Mouse (Mus musculus): ENCODE measurements around the gene Dnajc21.
A peak's percentile ranks its signal among the peaks of the same experiment; 100 is the strongest.

Dnajc21 gene

DNA sequence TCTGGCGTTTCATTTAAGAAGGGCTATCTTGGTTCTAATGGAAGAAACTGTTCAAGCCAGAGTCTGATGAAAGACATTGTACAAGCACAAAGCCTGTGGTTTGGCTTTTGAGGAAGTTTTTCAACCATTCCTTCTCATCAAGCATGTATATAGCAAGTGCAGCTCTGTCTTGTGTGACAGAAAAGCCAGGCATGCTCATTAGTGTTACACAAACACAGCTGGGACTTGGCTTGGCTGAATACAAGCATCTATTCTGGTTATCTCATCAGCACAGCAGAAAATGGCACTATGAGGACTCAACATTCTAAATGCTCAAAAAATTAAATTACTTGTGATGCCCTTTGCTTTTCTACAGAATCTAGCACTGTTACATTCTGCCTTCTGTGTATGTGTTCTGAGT, 33.4 kb downstream of the Dnajc21 start:
- no peak for DNase-seq (ENCODE audit: low spot score)

DNA sequence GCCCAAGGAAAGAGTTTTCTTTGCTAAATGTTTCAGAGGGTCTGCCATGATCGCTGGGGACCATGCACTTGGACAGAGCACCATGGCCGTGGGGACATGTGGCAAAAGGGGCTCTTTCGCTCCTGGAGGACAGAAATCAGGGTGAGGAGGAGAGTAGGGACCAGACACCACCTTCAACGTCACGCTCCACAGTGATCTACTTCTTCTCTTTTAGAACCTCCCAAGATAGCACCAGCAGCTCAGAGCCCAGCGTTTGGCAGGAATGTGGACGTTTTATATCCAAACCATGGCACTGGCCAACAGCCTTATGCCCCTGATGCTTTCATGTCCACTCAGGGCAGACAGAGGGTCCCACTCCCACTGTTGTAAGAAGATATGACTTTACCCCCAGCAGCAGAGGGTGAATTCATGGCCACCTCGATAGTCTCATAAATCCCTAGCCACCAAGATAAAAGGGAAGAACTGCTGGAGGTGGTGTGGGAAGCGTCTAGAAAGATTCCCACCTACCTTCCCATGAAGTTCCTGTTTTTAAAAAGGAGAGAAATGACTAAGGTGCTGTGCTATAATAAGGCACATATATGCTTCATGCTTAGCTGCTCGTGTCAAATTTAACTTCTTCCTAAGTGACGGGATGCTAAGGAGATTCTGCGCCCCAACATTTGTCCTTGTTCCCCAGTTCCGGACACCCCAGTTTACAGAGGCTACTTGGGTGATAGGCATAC, 43.6 kb downstream of the Dnajc21 start:
- DNase-seq (ENCODE audit: low spot score), result no peak

DNA sequence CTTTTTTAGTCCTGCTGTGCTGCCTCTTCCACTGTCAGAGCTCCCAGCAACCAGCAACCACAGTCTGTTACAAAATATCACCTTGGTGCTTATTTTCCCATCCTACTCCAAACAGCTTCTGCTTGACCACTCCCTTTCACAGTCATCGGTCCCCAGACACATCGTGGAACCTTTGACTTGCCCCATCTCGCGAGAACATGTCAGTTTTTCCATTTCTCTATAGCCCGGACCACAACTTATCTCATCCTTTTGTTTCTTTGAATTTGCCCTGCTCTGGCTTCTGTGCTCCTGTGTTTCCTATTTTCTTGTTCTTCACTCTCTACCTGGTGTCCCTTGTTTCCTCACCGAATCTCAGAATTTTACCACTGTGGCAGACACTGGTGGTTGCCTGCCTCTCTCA, 44.2 kb downstream of the Dnajc21 start:
- no peak for DNase-seq (ENCODE audit: low spot score)

DNA sequence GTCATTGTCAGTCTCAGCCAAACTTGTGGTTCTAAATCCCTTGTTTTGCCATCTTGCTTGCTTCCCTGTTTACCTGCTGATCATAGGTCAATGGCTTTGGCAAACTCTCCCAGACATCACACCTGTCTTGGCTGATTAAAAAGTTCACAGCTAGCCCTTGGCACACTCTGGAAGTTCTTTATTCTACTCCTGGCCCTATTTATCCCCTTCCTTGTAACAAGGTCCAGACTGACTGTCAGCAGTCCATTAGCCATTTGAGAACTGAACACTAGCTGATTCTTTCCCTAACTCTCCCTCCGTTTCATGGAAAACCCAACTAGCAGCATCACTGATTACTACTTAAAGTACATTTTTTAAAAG, 48.6 kb downstream of the Dnajc21 start:
- no peak for DNase-seq (ENCODE audit: low spot score)

DNA sequence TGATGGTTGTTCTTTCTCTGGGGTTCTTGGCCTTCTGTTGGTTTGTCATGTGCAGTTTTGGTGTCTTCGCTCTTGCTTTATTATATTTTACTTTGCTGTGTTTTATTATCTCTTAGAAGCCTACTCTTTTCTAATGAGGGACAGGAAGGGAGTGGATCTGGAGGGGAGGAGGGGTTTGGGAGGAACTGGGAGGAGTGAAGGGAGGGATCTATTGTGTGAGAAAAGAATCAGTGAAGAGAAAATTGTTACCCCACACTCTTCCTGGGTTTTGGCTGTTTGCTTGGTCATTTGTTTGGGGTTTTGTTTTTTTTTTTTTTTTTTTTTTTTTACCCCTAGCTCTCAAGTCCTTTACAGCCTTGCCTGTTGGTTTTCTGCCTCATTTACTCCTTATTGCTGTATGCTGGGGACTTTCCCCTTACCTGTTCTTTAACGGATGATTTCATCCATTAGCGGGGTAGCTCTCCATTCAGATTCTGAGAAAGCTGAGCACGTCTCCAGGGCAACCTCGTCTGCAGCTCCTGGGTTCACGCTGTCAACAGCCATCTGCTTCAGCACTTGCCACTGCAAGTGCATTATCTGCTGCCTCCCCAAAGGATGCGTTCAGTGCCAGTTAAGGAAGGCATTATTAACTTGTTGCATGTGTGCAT, 49.1 kb downstream of the Dnajc21 start:
- no peak for DNase-seq (ENCODE audit: low spot score)

DNA sequence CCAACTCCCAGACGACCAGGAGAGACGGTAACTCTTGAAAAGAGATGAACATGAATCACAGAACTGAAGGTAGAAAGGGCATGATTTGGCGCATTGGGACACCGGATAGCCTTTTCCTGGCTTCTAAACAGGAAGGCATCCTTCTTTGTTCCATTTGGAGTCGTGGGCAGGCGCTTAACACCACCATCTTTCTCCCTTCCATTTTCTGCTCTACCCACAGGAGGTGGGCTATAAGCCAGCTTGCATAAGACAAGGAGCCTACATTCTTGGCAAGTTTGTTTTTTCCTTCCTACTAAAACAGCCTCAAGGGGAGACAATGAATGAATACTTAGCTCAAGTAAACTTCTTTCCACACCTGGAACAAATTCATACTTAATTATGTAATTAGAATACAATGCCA, 56.7 kb downstream of the Dnajc21 start:
- DNase-seq (ENCODE audit: low spot score), result no peak

DNA sequence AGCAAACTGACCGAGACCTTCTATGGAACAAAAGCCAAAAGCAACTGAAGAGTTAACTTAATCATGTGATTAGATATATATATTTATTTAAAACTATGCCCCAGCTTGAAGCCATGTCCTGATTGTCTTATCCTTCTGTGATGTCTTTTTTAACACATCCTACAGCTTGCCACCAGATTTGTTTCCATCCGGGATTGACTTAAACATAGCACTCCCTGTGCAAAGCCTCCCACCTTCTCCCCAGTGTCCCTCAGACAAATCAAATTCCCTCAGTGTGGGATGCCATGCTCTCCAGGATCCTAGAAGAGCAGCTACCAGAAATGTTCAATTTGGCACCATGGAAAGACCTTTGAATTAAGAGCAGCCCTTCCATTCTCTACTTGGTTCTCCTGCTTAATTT, 59.4 kb downstream of the Dnajc21 start:
- peak; percentile 10 for DNase-seq (ENCODE audit: low spot score)

DNA sequence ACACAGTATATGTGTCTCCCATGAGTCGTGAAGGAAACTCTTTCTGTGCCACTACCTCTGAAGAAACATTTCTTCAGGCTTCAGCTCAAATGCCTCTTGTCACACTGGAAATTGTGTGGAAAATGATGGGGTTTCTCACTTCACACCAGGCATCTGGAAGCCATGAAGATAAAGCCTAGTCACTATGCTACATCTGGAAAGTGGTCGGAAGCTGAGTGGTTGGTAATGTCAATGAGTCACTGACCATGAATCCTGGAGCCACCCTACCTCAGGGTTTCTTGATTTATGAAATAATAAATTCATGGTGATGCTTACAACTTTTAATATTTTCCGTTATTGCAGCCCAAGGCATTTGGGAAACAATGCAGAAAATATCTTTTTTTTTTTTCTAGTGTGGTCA, 60.5 kb downstream of the Dnajc21 start:
- DNase-seq (ENCODE audit: low spot score), result no peak

DNA sequence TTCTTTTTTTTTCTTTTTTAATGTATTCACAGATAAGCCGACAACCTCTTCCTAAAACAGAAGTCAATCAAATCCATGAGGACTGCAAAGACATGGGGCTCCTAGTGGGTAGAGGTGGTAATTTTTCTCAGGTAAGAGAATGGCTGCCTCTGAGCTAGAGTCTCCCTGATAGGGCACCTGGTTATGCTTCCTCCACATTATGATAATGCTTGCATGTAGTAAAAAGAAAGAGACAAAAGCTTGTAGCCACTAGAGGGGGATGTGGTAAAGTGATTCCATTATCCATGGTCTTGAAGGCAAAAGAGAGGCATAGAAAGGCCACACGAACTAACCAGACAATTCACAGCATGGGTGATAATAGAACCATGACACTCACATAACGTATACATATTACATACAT, 69.9 kb downstream of the Dnajc21 start:
- DNase-seq (ENCODE audit: low spot score), result peak; percentile 28

DNA sequence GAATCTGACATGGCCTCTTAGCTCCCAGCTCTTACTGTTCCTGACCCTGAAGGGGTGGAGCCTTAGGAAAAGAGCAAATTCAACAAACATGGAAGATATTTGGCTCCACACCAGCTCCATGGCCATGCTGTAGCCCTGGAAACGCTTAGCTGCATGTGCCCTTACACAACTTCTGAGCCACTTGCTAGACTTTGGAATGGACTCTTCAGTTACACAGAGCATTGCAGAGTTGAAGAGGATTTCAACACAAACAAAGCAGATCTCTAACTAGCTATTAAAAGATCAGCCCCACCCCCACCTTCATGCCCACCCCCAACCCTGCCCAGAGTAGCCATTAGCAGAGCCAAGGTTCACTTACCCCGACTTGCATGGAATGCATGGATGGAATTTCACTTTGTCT, 70.5 kb downstream of the Dnajc21 start:
- no peak for DNase-seq (ENCODE audit: low spot score)
